Mouse (Mus musculus): ENCODE measurements around the gene Orc1. TPM values are rescaled to one million over a fixed set of nuclear protein-coding genes. Genes with fewer than 3 reads are reported as not detected.

The Orc1 gene
- 18.0 and 20.1 TPM in 2 replicates for polyA plus RNA-seq (2015; fragmentation: Nextera tagmentation; extraction: Ambion mirVana)

DNA sequence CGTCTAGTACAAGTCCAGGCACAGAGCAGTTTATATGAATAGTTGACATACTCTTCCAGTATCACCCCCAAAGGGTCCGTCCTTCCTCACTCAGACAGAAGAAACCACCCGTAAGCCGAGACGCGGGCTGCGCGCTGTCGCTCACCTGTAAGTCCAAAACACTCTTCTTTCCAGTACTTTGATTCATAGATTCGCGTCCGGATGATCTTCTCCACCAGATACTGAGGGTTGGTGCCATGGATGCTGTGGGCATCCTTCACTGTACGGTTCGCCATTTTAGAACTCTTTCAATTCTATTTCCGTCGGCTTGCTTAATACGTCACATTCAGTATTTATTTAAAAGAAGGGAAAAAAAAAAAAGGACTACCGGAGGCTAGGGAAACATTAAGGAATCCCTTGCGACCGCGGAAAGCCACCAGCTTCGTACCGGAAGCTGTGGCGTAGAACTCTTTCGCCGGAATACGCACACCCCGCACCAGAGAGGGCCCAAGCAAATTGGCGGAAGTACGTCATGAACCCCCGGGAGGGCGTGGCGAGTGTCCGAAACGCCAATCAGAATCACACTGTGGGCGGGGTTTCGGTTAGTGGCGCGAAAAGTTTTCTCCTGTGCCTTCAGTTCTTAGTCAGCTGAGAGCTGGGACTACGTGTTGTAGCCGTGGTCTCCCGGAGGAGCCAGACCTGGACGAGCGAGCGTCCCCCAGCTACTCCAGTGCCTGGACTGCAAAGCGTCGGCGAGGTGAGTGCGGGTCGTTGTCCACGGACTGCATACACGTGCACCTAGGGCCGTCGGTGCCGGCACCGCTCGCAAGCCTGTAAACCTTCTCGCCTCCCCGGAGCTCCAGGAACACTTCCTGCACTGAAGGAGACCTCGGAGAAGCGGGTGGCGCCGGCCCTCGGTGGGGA lies at the start of gene Orc1, which contains the start of gene Prpf38a:
Orc1 (plus strand) TSS at position 584 of the 903 bp plus-strand sequence.
Prpf38a (minus strand) TSS at position 497 of the 903 bp plus-strand sequence.
- peak within 1 kb of the TSS; percentile 86 for H3K4me3 ChIP-seq (replicated peaks)
- H3K4me2 ChIP-seq: peak within 1 kb of the TSS; percentile 79
- H3K9me3 ChIP-seq (replicated peaks): 0 out of 2 replicates have a peak, but pooled peaks cover 3% of the 10 kb centered on the region
- peaks cover 37% of the 10 kb centered on the region for H3K4me1 ChIP-seq (replicated peaks)
- peak; percentile 96 for ATAC-seq (ENCODE audit: insufficient read depth)
- no peaks in the 10 kb centered on the region for H3K27me3 ChIP-seq
- under 1% methylated on average over 64 of the region's 64 CpGs for WGBS (ENCODE audit: insufficient replicate concordance)
- H3K36me3 ChIP-seq (replicated peaks): peaks cover 33% of the 10 kb centered on the region
- peak within 1 kb of the TSS; percentile 84 for H3K27ac ChIP-seq (replicated peaks)
- peak within 1 kb of the TSS; percentile 87 for H3K9ac ChIP-seq

DNA sequence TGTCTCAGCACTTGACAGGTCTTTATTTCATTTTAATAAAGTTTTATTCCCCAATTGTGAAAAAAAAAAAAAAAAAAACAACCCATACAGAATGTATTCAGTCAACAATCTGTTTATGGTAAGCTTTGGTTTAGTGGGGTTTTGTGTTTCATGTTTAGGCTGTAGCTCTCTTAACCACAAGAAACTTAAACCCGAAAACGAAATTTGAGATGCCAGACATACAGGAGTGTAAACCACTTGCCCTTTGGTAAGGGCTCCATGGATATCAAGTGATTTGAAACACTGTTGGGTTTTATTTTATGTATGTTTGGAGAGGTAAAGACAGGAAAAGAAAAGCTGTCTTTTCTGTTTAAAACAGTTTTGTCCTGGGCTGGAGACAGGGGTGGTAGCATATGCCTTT lies 39.5 kb upstream of the Orc1 start:
- no peak overlapping the region for H3K4me3 ChIP-seq (replicated peaks)
- H3K27ac ChIP-seq (replicated peaks): no peak overlapping the region
- H3K9me3 ChIP-seq (replicated peaks): no peaks in the 10 kb centered on the region
- peaks cover 6% of the 10 kb centered on the region; the same call in 1 of the 2 replicates for H3K36me3 ChIP-seq (replicated peaks)
- 79% methylated on average over 2 of the region's 2 CpGs for WGBS (ENCODE audit: insufficient replicate concordance)
- no peaks in the 10 kb centered on the region for H3K27me3 ChIP-seq
- no peak for ATAC-seq (ENCODE audit: insufficient read depth)
- no peak overlapping the region for H3K4me2 ChIP-seq
- H3K4me1 ChIP-seq (replicated peaks): no peaks in the 10 kb centered on the region
- H3K9ac ChIP-seq: no peak overlapping the region

DNA sequence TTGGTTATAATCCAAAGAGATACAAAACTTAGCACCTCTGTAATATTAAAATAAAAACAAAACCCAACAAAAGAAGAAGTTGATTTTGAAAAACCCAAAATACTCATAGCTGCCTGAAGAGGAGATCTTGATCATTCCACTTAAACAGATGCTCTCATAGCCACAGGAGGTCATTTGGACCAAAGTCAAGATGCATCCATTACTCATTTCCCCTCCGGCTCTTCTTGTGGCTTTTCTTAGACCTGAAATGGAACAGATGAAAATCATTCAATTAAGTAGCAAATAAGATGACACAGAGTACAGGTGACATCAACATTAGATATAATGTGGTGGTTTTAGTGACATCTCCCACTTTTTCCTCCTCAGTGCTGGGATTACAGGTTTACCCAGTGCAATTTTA lies 14.2 kb upstream of the Orc1 start:
- no peaks in the 10 kb centered on the region for H3K27me3 ChIP-seq
- H3K4me1 ChIP-seq (replicated peaks): no peaks in the 10 kb centered on the region
- ATAC-seq (ENCODE audit: insufficient read depth): no peak
- H3K9ac ChIP-seq: no peak overlapping the region
- H3K9me3 ChIP-seq (replicated peaks): no peaks in the 10 kb centered on the region
- 72% methylated on average over 1 of the region's 1 CpGs for WGBS (ENCODE audit: insufficient replicate concordance)
- H3K4me2 ChIP-seq: no peak overlapping the region
- H3K4me3 ChIP-seq (replicated peaks): no peak overlapping the region
- peaks cover 90% of the 10 kb centered on the region for H3K36me3 ChIP-seq (replicated peaks)
- no peak overlapping the region for H3K27ac ChIP-seq (replicated peaks)

DNA sequence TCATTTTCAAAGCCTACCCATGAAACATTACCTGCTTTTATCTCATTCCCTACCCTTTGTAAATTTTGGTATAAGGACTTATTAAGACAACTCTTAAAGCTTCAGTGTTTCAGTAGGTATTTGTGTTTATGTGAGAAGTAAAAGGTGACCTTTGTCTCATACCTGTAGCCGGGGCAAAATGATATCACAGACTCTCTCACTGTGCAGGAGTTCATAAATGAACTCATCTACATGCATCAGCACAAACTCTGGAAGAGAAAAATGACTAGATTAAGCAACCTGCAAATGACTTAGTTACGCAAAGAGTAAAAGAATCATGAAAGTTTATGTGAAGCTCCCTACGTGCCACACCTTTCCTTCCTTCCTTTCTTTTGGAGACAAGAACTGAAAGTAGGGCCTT lies 6.6 kb upstream of the Orc1 start:
- Histone ChIP-seq H3K36me3 (replicated peaks) (peaks cover 65% of the 10 kb centered on the region), H3K4me3 (replicated peaks) (no peak overlapping the region), H3K27me3 (no peaks in the 10 kb centered on the region), H3K9me3 (replicated peaks) (no peaks in the 10 kb centered on the region), H3K27ac (replicated peaks) (no peak overlapping the region), H3K4me1 (replicated peaks) (peaks cover 6% of the 10 kb centered on the region), H3K9ac (no peak overlapping the region), H3K4me2 (no peak overlapping the region)
- WGBS (ENCODE audit: insufficient replicate concordance): 89% methylated on average over 3 of the region's 3 CpGs
- no peak for ATAC-seq (ENCODE audit: insufficient read depth)

DNA sequence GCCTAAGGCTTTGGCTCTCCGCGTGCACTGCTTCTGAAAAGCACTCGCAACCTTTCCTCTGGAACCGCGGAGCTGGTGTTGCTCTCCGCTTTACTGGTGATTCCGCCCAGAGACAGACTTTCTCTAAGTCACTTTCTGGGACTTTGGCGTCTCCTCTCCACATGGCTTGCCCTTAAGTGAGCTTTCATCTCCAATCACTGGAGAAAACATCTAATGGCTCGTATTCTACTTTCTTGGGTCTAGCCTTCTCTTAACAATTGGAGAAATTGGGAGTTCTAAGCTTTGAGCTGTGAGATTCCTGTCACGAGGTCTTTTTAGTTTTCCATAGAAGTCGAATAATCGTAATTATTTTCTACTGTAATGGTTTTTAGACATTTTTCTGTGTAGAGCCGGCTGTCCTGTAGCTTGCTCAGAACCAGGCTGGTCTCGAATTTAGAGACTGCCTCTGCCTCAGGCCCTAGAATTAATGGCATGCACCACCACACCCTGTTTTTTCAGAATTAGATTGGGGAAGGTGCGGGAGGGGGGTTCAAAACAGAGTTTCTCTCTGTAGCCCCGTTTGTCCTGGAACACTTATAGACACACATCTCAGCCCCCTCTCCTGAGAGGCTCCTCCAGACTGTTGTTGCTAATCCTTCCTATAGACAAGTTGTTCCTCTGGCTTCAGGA lies 654 bp downstream of the Orc1 start:
- peaks cover 41% of the 10 kb centered on the region for H3K4me1 ChIP-seq (replicated peaks)
- WGBS (ENCODE audit: insufficient replicate concordance): under 1% methylated on average over 16 of the region's 16 CpGs
- H3K4me2 ChIP-seq: peak overlapping the region; percentile 79
- ATAC-seq (ENCODE audit: insufficient read depth): no peak; the same call in 1 of the 2 replicates
- H3K9ac ChIP-seq: peak overlapping the region; percentile 87
- H3K4me3 ChIP-seq (replicated peaks): peak overlapping the region; percentile 86
- peak overlapping the region; percentile 84 for H3K27ac ChIP-seq (replicated peaks)
- 0 out of 2 replicates have a peak, but pooled peaks cover 3% of the 10 kb centered on the region for H3K9me3 ChIP-seq (replicated peaks)
- no peaks in the 10 kb centered on the region for H3K27me3 ChIP-seq
- H3K36me3 ChIP-seq (replicated peaks): peaks cover 31% of the 10 kb centered on the region

DNA sequence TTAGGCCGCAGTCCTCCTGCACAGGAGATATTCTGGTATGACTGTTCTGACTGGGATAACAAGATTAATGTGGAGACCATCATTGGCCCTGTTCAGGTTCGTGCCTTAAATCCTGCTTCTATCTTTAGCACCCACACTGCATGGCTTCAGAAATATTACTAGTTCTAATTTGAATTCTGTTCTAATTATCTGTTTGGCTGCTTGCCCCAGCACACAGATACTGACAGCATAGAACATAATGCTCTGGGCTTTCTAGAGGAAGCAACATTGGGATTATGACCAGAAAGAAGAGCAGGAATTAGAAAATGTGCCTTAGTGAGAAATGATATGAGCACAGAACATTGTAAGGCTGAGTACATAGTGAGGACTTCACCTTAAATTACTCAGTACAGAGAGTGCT lies 14.2 kb downstream of the Orc1 start:
- Histone ChIP-seq H3K9ac (no peak overlapping the region), H3K27me3 (no peaks in the 10 kb centered on the region), H3K9me3 (replicated peaks) (no peaks in the 10 kb centered on the region), H3K4me1 (replicated peaks) (peaks cover 8% of the 10 kb centered on the region), H3K27ac (replicated peaks) (no peak overlapping the region), H3K4me2 (no peak overlapping the region), H3K4me3 (replicated peaks) (no peak overlapping the region), H3K36me3 (replicated peaks) (peaks cover 80% of the 10 kb centered on the region)
- no peak for ATAC-seq (ENCODE audit: insufficient read depth)
- 81% methylated on average over 2 of the region's 2 CpGs for WGBS (ENCODE audit: insufficient replicate concordance)

DNA sequence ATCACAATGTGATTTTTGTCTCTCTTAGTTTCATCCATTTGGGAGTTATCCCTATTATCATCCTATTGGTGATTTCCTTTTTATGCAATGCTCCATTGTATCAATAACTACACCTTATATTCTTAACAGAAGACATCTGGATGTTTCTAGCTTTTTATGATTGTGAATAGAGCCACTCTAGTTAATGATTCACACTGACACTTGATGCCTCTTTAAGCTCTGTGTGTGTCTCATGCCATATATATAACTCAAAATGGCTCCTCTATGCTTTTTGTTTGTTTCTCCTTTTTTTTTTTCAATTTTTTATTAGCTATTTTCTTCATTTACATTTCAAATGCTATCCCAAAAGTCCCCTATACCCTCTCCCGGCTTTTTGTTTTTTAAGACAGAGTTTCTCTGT lies 16.6 kb downstream of the Orc1 start:
- H3K4me1 ChIP-seq (replicated peaks): no peaks in the 10 kb centered on the region
- no peaks in the 10 kb centered on the region for H3K27me3 ChIP-seq
- no peak overlapping the region for H3K9ac ChIP-seq
- 80% methylated on average over 1 of the region's 1 CpGs for WGBS (ENCODE audit: insufficient replicate concordance)
- no peak overlapping the region for H3K27ac ChIP-seq (replicated peaks)
- ATAC-seq (ENCODE audit: insufficient read depth): no peak
- no peak overlapping the region for H3K4me3 ChIP-seq (replicated peaks)
- no peaks in the 10 kb centered on the region for H3K9me3 ChIP-seq (replicated peaks)
- H3K36me3 ChIP-seq (replicated peaks): peaks cover 91% of the 10 kb centered on the region
- no peak overlapping the region for H3K4me2 ChIP-seq

DNA sequence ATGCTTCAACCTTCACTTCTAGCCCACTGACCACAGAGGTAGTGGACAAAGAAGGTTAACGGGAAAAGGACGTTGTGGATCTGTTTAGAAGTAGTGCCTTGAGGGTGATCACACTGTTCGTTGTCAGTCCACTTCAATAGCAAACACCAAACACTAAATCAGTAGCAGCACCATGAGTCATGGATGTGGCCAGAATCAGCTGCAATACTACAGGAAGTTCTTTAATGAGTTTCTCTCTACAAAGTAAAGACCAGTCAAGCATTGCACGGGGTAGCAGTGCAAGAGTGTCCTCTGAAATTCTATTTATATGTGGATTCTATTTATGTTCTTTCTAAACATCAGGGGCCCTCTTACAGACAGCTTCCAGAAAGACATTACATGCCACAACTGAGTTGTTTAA lies 19.1 kb downstream of the Orc1 start:
- 80% methylated on average over 4 of the region's 4 CpGs for WGBS (ENCODE audit: insufficient replicate concordance)
- Histone ChIP-seq H3K36me3 (replicated peaks) (peaks cover 89% of the 10 kb centered on the region), H3K27ac (replicated peaks) (no peak overlapping the region)

DNA sequence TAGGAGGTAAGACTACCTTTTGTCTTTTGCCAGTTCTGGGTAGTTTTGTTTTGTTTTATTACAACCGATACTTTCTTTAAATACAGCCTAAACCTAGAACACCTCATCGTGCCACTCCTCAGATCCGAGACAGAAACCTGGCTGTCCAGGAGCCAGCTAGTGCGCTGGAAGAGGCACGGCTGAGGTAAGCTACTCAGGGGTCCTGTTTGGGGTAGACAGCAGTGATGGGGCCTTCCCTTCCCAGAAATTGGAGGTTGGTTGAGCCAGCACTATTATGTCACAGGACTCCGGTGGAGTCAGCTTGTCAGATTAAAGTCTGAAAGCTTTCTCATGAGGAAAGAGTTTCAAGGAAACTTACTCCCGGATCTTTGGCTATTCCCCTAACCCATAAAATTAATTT lies 22.6 kb downstream of the Orc1 start:
- H3K36me3 ChIP-seq (replicated peaks): peaks cover 89% of the 10 kb centered on the region
- no peak for ATAC-seq (ENCODE audit: insufficient read depth)
- H3K4me2 ChIP-seq: no peak overlapping the region
- no peak overlapping the region for H3K27ac ChIP-seq (replicated peaks)
- 89% methylated on average over 7 of the region's 7 CpGs for WGBS (ENCODE audit: insufficient replicate concordance)
- no peaks in the 10 kb centered on the region for H3K27me3 ChIP-seq
- no peak overlapping the region for H3K9ac ChIP-seq
- H3K4me3 ChIP-seq (replicated peaks): no peak overlapping the region
- no peaks in the 10 kb centered on the region for H3K9me3 ChIP-seq (replicated peaks)
- no peaks in the 10 kb centered on the region for H3K4me1 ChIP-seq (replicated peaks)

More for the DNA sequence above, 19.1 kb downstream of the Orc1 start:
- H3K27me3 ChIP-seq: no peaks in the 10 kb centered on the region
- H3K9ac ChIP-seq: no peak overlapping the region
- no peaks in the 10 kb centered on the region for H3K4me1 ChIP-seq (replicated peaks)
- no peak overlapping the region for H3K4me3 ChIP-seq (replicated peaks)
- no peak for ATAC-seq (ENCODE audit: insufficient read depth)
- H3K4me2 ChIP-seq: no peak overlapping the region
- no peaks in the 10 kb centered on the region for H3K9me3 ChIP-seq (replicated peaks)

DNA sequence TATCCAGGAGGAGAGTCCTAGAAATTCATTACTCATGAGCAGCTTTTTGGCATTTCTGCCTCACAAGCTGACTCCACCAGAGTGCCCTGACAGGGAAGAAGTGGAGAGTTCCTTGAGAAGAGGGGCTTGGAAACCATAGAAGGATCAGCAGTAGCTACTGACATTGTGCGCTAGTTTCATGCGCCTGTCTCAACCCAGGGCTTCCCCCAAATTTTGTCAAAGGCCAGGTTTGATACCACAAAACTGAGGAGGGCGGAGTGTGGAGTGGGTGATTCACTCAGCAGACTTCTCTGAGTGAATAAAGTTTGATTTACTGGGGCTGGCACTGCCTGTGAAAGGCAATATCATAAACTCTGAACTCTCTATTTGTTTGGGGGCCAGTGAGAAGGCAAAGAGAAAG lies 29.4 kb downstream of the Orc1 start:
- no peak overlapping the region for H3K4me3 ChIP-seq (replicated peaks)
- peaks cover 92% of the 10 kb centered on the region for H3K36me3 ChIP-seq (replicated peaks)
- no peak overlapping the region for H3K9ac ChIP-seq
- WGBS (ENCODE audit: insufficient replicate concordance): 94% methylated on average over 3 of the region's 3 CpGs
- no peak overlapping the region for H3K27ac ChIP-seq (replicated peaks)
- no peaks in the 10 kb centered on the region for H3K4me1 ChIP-seq (replicated peaks)
- H3K4me2 ChIP-seq: no peak overlapping the region
- H3K9me3 ChIP-seq (replicated peaks): no peaks in the 10 kb centered on the region
- no peaks in the 10 kb centered on the region for H3K27me3 ChIP-seq
- no peak for ATAC-seq (ENCODE audit: insufficient read depth)

DNA sequence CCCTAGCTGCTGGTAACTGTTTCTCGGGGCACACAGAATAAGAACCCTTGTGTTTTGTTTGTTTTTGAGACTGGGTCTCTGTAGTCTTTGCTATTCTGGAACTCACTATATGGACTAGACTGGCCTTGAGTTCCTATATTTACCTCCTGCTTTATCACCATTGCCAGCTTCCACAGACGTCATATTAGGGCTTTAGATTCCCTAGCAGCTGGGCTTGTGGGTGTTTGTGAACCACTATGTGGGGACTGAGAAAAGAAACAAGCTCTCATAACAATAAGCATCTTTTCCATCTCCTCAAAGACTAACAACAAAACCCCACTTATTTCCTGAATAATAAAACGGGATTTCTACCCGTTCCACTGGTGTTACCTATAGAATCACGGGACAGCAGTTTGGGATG lies 31.7 kb downstream of the Orc1 start:
- Histone ChIP-seq H3K4me3 (replicated peaks) (no peak overlapping the region), H3K4me2 (no peak overlapping the region), H3K4me1 (replicated peaks) (no peaks in the 10 kb centered on the region), H3K9me3 (replicated peaks) (no peaks in the 10 kb centered on the region), H3K27me3 (no peaks in the 10 kb centered on the region), H3K36me3 (replicated peaks) (peaks cover 91% of the 10 kb centered on the region), H3K27ac (replicated peaks) (no peak overlapping the region), H3K9ac (no peak overlapping the region)
- no peak for ATAC-seq (ENCODE audit: insufficient read depth)
- WGBS (ENCODE audit: insufficient replicate concordance): 82% methylated on average over 5 of the region's 5 CpGs

Measured in liver, embryonic 15.5 days (tissue).